In the genomic region with DNA sequence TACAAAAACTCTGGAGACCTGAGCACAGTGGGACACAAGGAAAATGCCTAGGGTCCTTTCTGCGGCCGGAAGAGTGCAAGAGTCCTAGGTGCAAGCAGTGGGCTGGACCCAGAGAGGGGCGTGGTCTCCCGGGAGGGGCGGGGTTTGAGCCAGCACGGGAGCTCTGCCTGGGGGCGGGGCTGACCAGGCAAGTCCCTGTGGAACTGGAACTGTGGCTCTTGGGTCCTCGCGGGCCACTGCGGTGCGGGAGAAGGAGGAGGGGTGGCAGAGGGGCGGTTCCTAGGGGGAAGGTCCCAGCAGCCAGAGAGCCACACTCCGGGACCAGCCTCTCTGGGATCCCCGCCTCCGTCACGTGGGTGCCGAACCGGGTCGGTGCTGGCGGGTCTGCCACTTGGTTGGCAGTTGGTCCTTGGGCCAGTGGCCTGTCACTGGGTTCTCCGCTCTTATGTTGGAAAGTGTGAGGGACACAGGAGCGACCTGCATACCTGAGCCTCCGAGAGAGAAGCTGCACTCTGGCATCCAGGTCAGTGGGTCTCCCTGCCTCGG, we compare ENCODE assay signal across 8 mouse cellular contexts. TPM values are rescaled to one million over a fixed set of nuclear protein-coding genes. Genes with fewer than 3 reads are reported as not detected.
DNase-seq lines count a peak whose midpoint lies in the region; ATAC-seq lines count a peak whose summit lies in the region.

A gene (plus strand): TSS at position 351 of the 546 bp plus-strand sequence.

- H3K4me1 ChIP-seq in forebrain, embryonic 13.5 days: peaks cover 15% of the 10 kb centered on the region
- peaks cover 2% of the 10 kb centered on the region; the same call in 1 of the 2 replicates for H3K4me1 ChIP-seq in heart, embryonic 16.5 days (ENCODE audit: control insufficient read depth, insufficient read depth, low read length)
- peaks cover 16% of the 10 kb centered on the region for H3K4me1 ChIP-seq in liver, embryonic 12.5 days

- under 1% methylated on average over 18 of the region's 24 CpGs for WGBS in forebrain, embryonic 13.5 days
- under 1% methylated on average over 23 of the region's 24 CpGs for WGBS in heart, embryonic 16.5 days
- 2% methylated on average over 23 of the region's 24 CpGs for WGBS in liver, embryonic 12.5 days (ENCODE audit: insufficient replicate concordance)

- H3K27ac ChIP-seq in forebrain, embryonic 13.5 days: no peak within 1 kb of the TSS
- 0 out of 2 replicates have a peak within 1 kb of the TSS, but pooled peaks have one; percentile 11 for H3K27ac ChIP-seq in heart, embryonic 16.5 days (ENCODE audit: low read length)
- peak within 1 kb of the TSS; percentile 43; the same call in 1 of the 2 replicates for H3K27ac ChIP-seq in liver, embryonic 12.5 days

- ATAC-seq in CD4-positive, CD25-positive, alpha-beta regulatory T cell, adult 4 months: peak; percentile 81
- ATAC-seq in forebrain, embryonic 13.5 days: peak; percentile 96
- peak; percentile 94 for ATAC-seq in heart, embryonic 16.5 days (replicated peaks; ENCODE audit: extremely low read depth, insufficient read depth, low FRiP score)
- ATAC-seq in liver, embryonic 12.5 days: peak; percentile 93

- H3K4me2 ChIP-seq in forebrain, embryonic 13.5 days: peak within 1 kb of the TSS; percentile 94
- H3K4me2 ChIP-seq in heart, embryonic 16.5 days (ENCODE audit: low read depth, low read length): peak within 1 kb of the TSS; percentile 78
- peak within 1 kb of the TSS; percentile 86 for H3K4me2 ChIP-seq in liver, embryonic 12.5 days

- no peaks in the 10 kb centered on the region for H3K36me3 ChIP-seq in forebrain, embryonic 13.5 days (ENCODE audit: poor library complexity, severe bottlenecking)
- H3K36me3 ChIP-seq in heart, embryonic 16.5 days (ENCODE audit: control insufficient read depth, insufficient read depth): no peaks in the 10 kb centered on the region
- no peaks in the 10 kb centered on the region for H3K36me3 ChIP-seq in liver, embryonic 12.5 days

- H3K4me3 ChIP-seq in forebrain, embryonic 13.5 days: peak within 1 kb of the TSS; percentile 57
- peak within 1 kb of the TSS; percentile 61 for H3K4me3 ChIP-seq in heart, embryonic 16.5 days (ENCODE audit: low read length)
- H3K4me3 ChIP-seq in liver, embryonic 12.5 days: peak within 1 kb of the TSS; percentile 59

- H3K9me3 ChIP-seq in forebrain, embryonic 13.5 days (replicated peaks): no peaks in the 10 kb centered on the region
- H3K9me3 ChIP-seq in heart, embryonic 16.5 days (replicated peaks; ENCODE audit: control insufficient read depth, low read length): no peaks in the 10 kb centered on the region
- H3K9me3 ChIP-seq in liver, embryonic 12.5 days (replicated peaks): no peaks in the 10 kb centered on the region

- H3K9ac ChIP-seq in forebrain, embryonic 13.5 days: peak within 1 kb of the TSS; percentile 62
- peak within 1 kb of the TSS; percentile 68 for H3K9ac ChIP-seq in heart, embryonic 16.5 days (ENCODE audit: low read length)
- peak within 1 kb of the TSS; percentile 56 for H3K9ac ChIP-seq in liver, embryonic 12.5 days

- peaks cover 7% of the 10 kb centered on the region; the same call in 1 of the 2 replicates for H3K27me3 ChIP-seq in forebrain, embryonic 13.5 days
- no peaks in the 10 kb centered on the region for H3K27me3 ChIP-seq in heart, embryonic 16.5 days (ENCODE audit: control insufficient read depth, insufficient read depth, low read length)
- no peaks in the 10 kb centered on the region; the same call in 1 of the 2 replicates for H3K27me3 ChIP-seq in liver, embryonic 12.5 days (replicated peaks)

- peak; percentile 61 for DNase-seq in cerebellum, adult 11 months
- peak; percentile 98 for DNase-seq in kidney, postnatal 25 days
- DNase-seq in naive thymus-derived CD4-positive, alpha-beta T cell, adult 2 months (ENCODE audit: low read depth): peak; percentile 65
- DNase-seq in spleen, postnatal 4 days (ENCODE audit: low spot score in 2 of 2): peak; percentile 93 to 95

RNA-seq across cellular contexts. Expression of the gene that starts here (rescaled TPM):
- polyA plus RNA-seq in CD4-positive, CD25-positive, alpha-beta regulatory T cell, adult 4 months (2017; shearing (Covaris generic)): 1 to 10 TPM; 1.0 to 1.5 TPM
- 1.1 and 1.3 TPM in 2 replicates for polyA plus RNA-seq in forebrain, embryonic 13.5 days (2015; fragmentation: Nextera tagmentation; extraction: Ambion mirVana)
- 5.6 and 5.9 TPM in 2 replicates for polyA plus RNA-seq in heart, embryonic 16.5 days (2015; fragmentation: Nextera tagmentation; extraction: Ambion mirVana)
- polyA plus RNA-seq in liver, embryonic 12.5 days (2016; fragmentation: Nextera tagmentation; extraction: Ambion mirVana): 3.9 and 4.0 TPM in 2 replicates
